ENCODE assay signal across 11 mouse cellular contexts in genomic region chr17:64499281-64499997, GRCm38 (mm10).
DNase-seq lines count a peak whose midpoint lies in the region; ATAC-seq and TF ChIP-seq lines count a peak whose summit lies in the region.
"Had no signal": no experiment of that assay in that cellular context is flagged by ENCODE, and none has a peak within 500 bp of the region (broad histone marks: within the 10 kb centered on the region; RNA-seq: fewer than 3 reads in every experiment).

No protein-coding gene starts in this region.

- no peak overlapping the region for H3K27ac ChIP-seq in left cerebral cortex, adult 2 months
- H3K27ac ChIP-seq: embryonic facial prominence, embryonic 13.5 days; liver, embryonic 13.5 days; stomach, embryonic 15.5 days had no signal

- ATAC-seq in granulocyte monocyte progenitor cell, adult 5-6 weeks (replicated peaks; ENCODE audit: poor library complexity, severe bottlenecking) = peak; percentile 65; the same call in 1 of the 2 replicates

- peak; percentile 44 for TF ChIP-seq CTCF in left cerebral cortex, adult 2 months (IDR thresholded peaks at IDR 0.05)

- H3K4me3 ChIP-seq in left cerebral cortex, adult 2 months = no peak overlapping the region
- H3K4me3 ChIP-seq: embryonic facial prominence, embryonic 13.5 days; liver, embryonic 13.5 days; stomach, embryonic 15.5 days had no signal

- H3K36me3 ChIP-seq in splenic B cell, adult 2 months (ENCODE audit: control insufficient read depth, insufficient read depth, low read length, poor library complexity, severe bottlenecking) = no peaks in the 10 kb centered on the region
- H3K36me3 ChIP-seq: embryonic facial prominence, embryonic 13.5 days; liver, embryonic 13.5 days; stomach, embryonic 15.5 days had no signal

- H3K27me3 ChIP-seq in splenic B cell, adult 2 months (ENCODE audit: control insufficient read depth, insufficient read depth, low read length, poor library complexity, severe bottlenecking) = no peaks in the 10 kb centered on the region
- H3K27me3 ChIP-seq: embryonic facial prominence, embryonic 13.5 days; liver, embryonic 13.5 days; stomach, embryonic 15.5 days had no signal

- no peak for DNase-seq in left cerebral cortex, adult 2 months (ENCODE audit: extremely low spot score in 1 of 2, low spot score in 2 of 2)
- DNase-seq in left cerebral cortex, postnatal 36 days (ENCODE audit: low spot score in 2 of 2) = no peak
- DNase-seq in Muller cell, postnatal 12 days (ENCODE audit: inconsistent ontology term) = peak; percentile 4
- DNase-seq in cerebellum, adult 11 months = peak; percentile 17
- peak; percentile 41 to 53 for DNase-seq in lung, adult 18-20 months
- peak; percentile 64 for DNase-seq in splenic B cell, adult 2 months (ENCODE audit: low read depth, low spot score)
- DNase-seq in thymus, adult 18-20 months = no peak
- DNase-seq: liver, embryonic 13.5 days had no signal

- intact Hi-C loops in left cerebral cortex, adult 2 months (cut with DNase I) = loop anchor here (5.0 kb wide), 1 partner anchor 93 kb away; no protein-coding TSS in a partner anchor
- intact Hi-C loops in left cerebral cortex, postnatal 36 days (cut with DNase I) = no loop called here

Comparison
In these comparisons a context has a peak if more than half of its experiments do, and no peak if none do; other contexts are left out.
1. DNase-seq: peak in Muller cell, postnatal 12 days (single experiment), cerebellum, adult 11 months (single experiment), lung, adult 18-20 months (2 of 2) and splenic B cell, adult 2 months (single experiment); none in left cerebral cortex, adult 2 months (0 of 2), left cerebral cortex, postnatal 36 days (0 of 2) and thymus, adult 18-20 months (0 of 2).